Mouse (Mus musculus): ENCODE measurements at regions not wholly inside any gene's neighbourhood (a gene's known extent, or its start where the extent isn't known, plus 50 kb on each side); places are given as distances from the start of the nearest gene placed in this dataset.

DNA sequence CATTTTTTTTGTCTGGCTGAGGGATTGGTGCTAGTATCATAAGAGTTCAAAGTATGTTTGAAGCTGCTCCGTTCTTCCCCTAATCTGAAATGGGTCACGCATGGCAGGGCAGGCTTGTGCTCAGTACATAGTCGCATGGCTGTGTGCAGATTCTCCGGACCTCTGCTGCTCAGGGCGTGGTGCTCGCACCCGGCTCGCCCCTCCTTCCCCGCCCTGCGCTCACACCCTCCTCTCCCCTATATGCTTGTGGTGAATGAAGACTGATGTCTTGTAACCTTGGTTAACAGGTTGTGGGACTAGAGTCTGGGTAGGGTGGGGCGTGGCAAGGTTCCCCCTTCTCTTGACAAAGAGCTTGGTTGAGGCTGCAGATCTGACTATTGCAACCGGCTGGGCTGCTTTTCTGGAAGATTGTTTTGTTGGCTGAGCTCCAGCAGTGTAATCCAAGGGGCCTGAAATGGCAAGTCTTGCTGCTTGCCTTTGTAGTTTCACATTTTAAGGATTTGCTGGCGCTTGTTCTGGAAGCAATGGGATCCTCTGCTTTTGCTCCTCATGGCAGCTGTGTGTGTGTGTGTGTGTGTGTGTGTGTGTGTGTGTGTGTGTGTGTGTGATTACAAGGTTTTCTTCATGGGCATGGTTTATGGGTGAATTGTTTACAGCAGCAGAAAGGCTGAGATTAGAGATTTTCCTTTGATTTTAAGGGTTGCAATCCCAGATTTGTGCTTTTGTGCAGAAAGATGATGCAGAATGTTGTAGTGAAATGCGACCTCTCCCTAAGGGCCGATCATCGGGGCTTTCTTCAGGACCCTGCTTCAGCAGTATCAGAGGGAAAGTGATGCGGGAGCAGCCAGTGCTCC is 74.4 kb upstream of the Gm9887 start:
- no peak overlapping the region for H3K9ac ChIP-seq
- H3K27ac ChIP-seq: peak overlapping the region; percentile 68
- peaks cover 15% of the 10 kb centered on the region for H3K4me1 ChIP-seq
- H3K9me3 ChIP-seq (replicated peaks): no peaks in the 10 kb centered on the region
- no peaks in the 10 kb centered on the region for H3K36me3 ChIP-seq
- no peaks in the 10 kb centered on the region for H3K27me3 ChIP-seq
- 47% methylated on average over 17 of the region's 17 CpGs for WGBS
- peak overlapping the region; percentile 39 for H3K4me2 ChIP-seq (replicated peaks)
- peak; percentile 85 for ATAC-seq (ENCODE audit: low FRiP score)
- H3K4me3 ChIP-seq: no peak overlapping the region

DNA sequence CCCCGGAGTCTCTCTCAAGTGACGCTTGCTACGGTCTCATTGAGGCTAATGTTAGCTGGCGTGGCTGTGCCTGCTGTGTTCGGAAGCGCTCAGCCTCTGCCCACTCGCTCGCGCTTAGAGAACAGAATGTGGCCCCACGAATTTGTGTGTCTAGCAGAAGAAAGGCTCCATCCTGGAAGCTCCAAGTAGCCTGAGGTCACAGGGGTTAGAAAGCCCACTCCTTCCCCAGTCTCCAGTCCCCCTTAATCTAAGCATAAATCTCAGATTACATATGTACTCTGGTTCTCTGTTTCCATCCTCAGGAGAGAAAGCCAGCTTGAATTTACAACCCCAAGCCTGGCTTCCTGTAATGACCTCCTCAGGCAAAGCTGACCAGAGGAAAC is 73.8 kb upstream of the Gm9887 start:
- H3K4me2 ChIP-seq (replicated peaks): peak overlapping the region; percentile 39
- H3K27ac ChIP-seq: peak overlapping the region; percentile 68
- no peaks in the 10 kb centered on the region for H3K27me3 ChIP-seq
- 0 out of 2 replicates have a peak overlapping the region, but pooled peaks have one; percentile 32 for H3K9ac ChIP-seq
- no peaks in the 10 kb centered on the region for H3K9me3 ChIP-seq (replicated peaks)
- peak; percentile 61 for ATAC-seq (ENCODE audit: low FRiP score)
- H3K36me3 ChIP-seq: no peaks in the 10 kb centered on the region
- no peak overlapping the region for H3K4me3 ChIP-seq
- 14% methylated on average over 10 of the region's 10 CpGs for WGBS
- H3K4me1 ChIP-seq: peaks cover 15% of the 10 kb centered on the region

DNA sequence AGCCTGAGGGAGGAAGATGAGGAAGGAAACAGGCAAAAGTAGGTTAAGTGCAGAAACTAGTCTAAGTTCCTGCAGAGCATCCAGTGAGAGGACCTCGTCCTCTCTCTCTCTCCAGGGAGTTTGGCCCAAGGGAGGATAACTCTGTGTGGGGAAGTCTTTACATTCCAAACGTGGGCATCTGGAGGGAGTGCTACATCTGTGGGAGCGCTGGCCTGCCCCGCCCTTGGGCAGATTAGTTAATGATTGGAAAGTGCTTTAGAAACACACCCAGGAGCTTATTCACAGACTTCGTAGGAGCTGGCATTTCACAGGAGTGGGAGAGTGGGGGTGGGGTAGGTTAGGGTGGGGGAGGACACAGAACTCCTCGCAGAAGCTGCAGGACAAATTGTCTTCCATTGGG is 70.1 kb upstream of the Gm9887 start:
- ATAC-seq (ENCODE audit: low FRiP score): no peak
- no peaks in the 10 kb centered on the region for H3K9me3 ChIP-seq (replicated peaks)
- 25% methylated on average over 6 of the region's 6 CpGs for WGBS
- H3K4me3 ChIP-seq: no peak overlapping the region
- no peak overlapping the region for H3K4me2 ChIP-seq (replicated peaks)
- peaks cover 14% of the 10 kb centered on the region for H3K4me1 ChIP-seq
- no peak overlapping the region for H3K9ac ChIP-seq
- H3K36me3 ChIP-seq: no peaks in the 10 kb centered on the region
- H3K27ac ChIP-seq: no peak overlapping the region
- H3K27me3 ChIP-seq: no peaks in the 10 kb centered on the region

DNA sequence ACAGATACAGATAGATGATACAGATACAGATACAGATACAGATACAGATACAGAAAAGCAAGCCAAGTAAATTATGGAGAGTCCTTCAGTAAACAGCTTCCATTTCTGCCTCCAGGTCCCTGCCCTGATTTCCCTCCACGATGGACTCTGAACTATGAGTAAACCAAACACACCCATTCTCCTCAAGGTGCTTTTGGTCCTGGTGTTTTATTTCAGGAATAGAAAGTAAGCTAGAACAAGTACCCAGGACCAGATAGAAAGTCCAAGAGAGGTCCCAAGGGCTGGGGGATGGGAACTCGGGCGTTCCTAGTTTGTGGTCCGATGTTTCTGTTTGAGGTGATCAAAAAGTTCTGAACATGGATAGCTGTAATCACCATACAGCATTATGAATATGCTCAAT is 69.5 kb upstream of the Gm9887 start:
- Histone ChIP-seq H3K9me3 (replicated peaks) (no peaks in the 10 kb centered on the region), H3K4me2 (replicated peaks) (no peak overlapping the region), H3K4me1 (peaks cover 9% of the 10 kb centered on the region), H3K4me3 (no peak overlapping the region), H3K36me3 (no peaks in the 10 kb centered on the region), H3K27ac (no peak overlapping the region), H3K9ac (no peak overlapping the region), H3K27me3 (no peaks in the 10 kb centered on the region)
- no peak for ATAC-seq (ENCODE audit: low FRiP score)
- WGBS: 85% methylated on average over 4 of the region's 4 CpGs

DNA sequence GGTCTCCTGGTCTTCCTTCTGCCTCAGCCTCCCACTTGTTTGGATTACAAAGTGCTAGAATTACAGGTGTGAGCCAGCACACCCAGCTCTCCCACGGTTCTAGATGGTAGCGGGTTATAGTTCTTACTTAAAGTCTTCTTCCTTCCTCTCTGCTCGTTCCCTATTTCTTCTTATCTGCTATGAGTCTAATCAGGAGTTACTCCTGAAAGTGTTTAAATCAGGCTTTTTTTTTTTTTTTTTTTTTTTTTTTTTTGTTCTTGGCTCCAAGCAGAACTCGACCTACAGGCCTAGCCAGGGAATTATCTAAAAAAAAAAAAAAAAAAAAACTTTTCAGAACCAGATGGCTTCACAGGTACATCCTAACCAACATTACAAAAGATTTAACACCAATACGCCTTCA is 66.0 kb upstream of the Gm9887 start:
- 78% methylated on average over 5 of the region's 5 CpGs for WGBS
- H3K4me1 ChIP-seq: no peaks in the 10 kb centered on the region
- H3K27ac ChIP-seq: no peak overlapping the region
- H3K4me2 ChIP-seq (replicated peaks): no peak overlapping the region
- no peak for ATAC-seq (ENCODE audit: low FRiP score)
- H3K4me3 ChIP-seq: no peak overlapping the region
- 0 out of 2 replicates have a peak, but pooled peaks cover 5% of the 10 kb centered on the region for H3K9me3 ChIP-seq (replicated peaks)
- no peak overlapping the region for H3K9ac ChIP-seq
- no peaks in the 10 kb centered on the region for H3K27me3 ChIP-seq
- H3K36me3 ChIP-seq: no peaks in the 10 kb centered on the region

DNA sequence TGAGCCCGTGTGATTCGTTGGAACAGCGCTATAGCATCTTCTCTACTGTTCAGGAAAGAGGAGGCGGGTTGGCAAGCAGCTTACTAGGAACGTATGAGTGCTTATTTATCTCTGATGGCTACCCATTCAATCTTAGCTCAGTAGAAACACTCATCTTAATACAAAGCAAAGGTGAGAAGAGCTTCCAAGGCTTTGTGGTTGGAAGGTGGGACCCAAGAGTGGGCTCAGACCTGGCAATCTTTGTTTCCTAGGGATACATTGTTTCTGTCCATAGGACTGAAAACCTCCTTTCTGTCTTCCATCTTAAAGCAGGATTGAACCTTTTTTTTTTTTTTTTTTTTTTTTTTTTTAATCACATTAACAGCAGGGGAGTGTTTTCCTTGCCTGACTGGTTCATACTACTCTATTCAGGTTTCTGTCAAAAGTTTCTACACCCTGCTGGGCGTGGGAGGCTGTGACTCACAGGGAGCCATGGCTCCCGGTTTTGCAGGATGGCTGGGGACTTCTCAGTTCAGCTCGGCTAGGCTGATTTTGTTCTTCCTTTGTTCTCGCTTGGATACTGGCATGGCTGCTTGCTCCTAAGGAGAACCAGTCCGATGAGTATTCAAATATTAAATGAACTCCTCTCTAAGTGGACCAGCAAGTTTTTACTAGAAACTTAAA is 64.7 kb upstream of the Gm9887 start:
- no peak overlapping the region for H3K9ac ChIP-seq
- peak overlapping the region; percentile 23; the same call in 1 of the 2 replicates for H3K27ac ChIP-seq
- H3K4me3 ChIP-seq: no peak overlapping the region
- H3K9me3 ChIP-seq (replicated peaks): 0 out of 2 replicates have a peak, but pooled peaks cover 5% of the 10 kb centered on the region
- H3K4me1 ChIP-seq: no peaks in the 10 kb centered on the region
- H3K4me2 ChIP-seq (replicated peaks): no peak overlapping the region
- no peak for ATAC-seq (ENCODE audit: low FRiP score)
- H3K27me3 ChIP-seq: no peaks in the 10 kb centered on the region
- 22% methylated on average over 10 of the region's 10 CpGs for WGBS
- H3K36me3 ChIP-seq: no peaks in the 10 kb centered on the region

DNA sequence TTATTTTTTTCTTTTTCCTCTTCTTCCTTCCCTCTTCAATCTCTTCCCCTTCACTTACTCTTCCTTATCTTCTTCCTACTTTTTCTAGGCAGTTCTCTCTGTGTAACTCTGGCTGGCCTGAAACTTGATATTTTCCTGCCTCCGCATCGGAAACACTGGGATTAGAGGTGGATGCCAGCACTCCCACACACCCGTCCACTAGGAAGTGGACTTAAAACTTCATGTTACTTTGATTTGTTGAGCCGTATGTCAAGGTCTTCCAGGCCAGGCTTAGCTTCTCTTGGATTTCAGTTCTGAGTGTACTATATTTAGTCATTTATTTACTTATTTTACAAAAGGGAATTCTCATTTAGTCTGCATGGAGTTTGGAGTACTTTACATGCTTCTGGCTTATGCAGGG is 62.1 kb upstream of the Gm9887 start:
- H3K27ac ChIP-seq: no peak overlapping the region
- no peaks in the 10 kb centered on the region for H3K27me3 ChIP-seq
- no peak overlapping the region for H3K9ac ChIP-seq
- H3K9me3 ChIP-seq (replicated peaks): 0 out of 2 replicates have a peak, but pooled peaks cover 5% of the 10 kb centered on the region
- WGBS: 68% methylated on average over 4 of the region's 4 CpGs
- H3K4me1 ChIP-seq: no peaks in the 10 kb centered on the region
- no peak overlapping the region for H3K4me3 ChIP-seq
- H3K36me3 ChIP-seq: no peaks in the 10 kb centered on the region
- ATAC-seq (ENCODE audit: low FRiP score): no peak
- H3K4me2 ChIP-seq (replicated peaks): no peak overlapping the region

DNA sequence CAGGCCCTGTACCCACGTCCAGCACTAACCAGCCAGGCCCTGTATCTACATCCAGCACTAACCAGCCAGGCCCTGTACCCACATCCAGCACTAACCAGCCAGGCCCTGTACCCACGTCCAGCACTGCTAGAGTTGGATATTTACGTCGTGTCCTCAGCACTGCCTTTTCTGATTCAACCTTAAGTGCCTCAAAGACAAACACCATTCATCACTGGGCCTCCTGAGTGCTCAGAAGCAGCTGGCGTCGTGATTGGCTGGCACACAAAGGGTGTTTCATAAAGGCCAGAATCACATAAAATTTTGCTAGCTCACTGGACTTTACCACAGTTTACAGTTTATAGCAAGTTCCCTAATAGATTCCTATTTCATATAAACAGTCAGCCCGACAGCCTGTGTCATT is 59.8 kb upstream of the Gm9887 start:
- Histone ChIP-seq H3K27me3 (no peaks in the 10 kb centered on the region), H3K4me1 (0 out of 2 replicates have a peak, but pooled peaks cover 4% of the 10 kb centered on the region), H3K36me3 (no peaks in the 10 kb centered on the region), H3K9me3 (replicated peaks) (0 out of 2 replicates have a peak, but pooled peaks cover 5% of the 10 kb centered on the region), H3K9ac (no peak overlapping the region), H3K4me3 (no peak overlapping the region), H3K27ac (no peak overlapping the region), H3K4me2 (replicated peaks) (no peak overlapping the region)
- no peak for ATAC-seq (ENCODE audit: low FRiP score)
- WGBS: 45% methylated on average over 7 of the region's 7 CpGs

DNA sequence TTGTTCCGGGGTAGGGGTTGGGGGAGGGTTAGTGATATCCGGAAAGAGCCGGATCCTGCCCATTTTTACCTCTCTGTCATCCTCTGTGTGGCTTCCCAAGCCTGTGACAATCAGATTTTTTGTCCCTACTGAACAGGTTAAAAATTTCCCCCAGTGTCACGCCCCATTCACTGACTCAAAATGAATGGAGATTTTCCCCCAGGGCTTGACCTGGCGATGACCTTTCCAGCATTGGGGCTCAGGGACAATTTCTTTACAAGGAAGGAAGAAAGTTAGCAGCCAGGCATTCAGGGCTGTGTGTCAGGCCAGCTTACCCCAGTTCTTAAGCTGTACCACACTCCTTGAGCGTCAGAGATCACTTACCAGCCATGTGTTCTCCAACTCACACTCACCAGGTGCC is 55.9 kb upstream of the Gm9887 start:
- Histone ChIP-seq H3K27me3 (no peaks in the 10 kb centered on the region), H3K4me1 (peaks cover 10% of the 10 kb centered on the region), H3K9me3 (replicated peaks) (0 out of 2 replicates have a peak, but pooled peaks cover under 1% of the 10 kb centered on the region), H3K4me3 (no peak overlapping the region), H3K36me3 (no peaks in the 10 kb centered on the region), H3K9ac (no peak overlapping the region), H3K4me2 (replicated peaks) (no peak overlapping the region), H3K27ac (no peak overlapping the region)
- ATAC-seq (ENCODE audit: low FRiP score): no peak
- 36% methylated on average over 6 of the region's 6 CpGs for WGBS

DNA sequence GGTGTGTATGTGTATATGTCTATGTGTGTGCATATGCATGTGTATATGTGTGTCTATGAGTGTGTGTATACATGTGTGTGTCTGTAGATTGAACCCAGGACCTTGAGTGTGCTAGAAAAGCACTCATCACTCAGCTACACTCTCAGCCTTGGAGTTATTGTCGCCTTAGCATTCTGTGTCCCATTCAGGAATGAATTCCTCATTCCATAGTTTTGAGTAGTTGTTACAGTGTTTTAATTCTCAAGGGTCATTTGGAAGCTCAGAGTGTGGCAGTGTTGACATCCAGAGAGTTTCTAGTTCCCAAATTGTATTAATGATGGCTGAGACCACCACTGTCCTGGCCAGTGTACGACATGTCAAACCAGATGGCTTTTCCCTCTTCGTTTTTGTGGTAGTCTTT is 53.4 kb upstream of the Gm9887 start:
- WGBS: 90% methylated on average over 3 of the region's 3 CpGs
- 0 out of 2 replicates have a peak, but pooled peaks cover 8% of the 10 kb centered on the region for H3K9me3 ChIP-seq (replicated peaks)
- H3K4me3 ChIP-seq: no peak overlapping the region
- H3K27ac ChIP-seq: no peak overlapping the region
- no peaks in the 10 kb centered on the region for H3K27me3 ChIP-seq
- H3K4me1 ChIP-seq: peaks cover 10% of the 10 kb centered on the region
- no peak overlapping the region for H3K4me2 ChIP-seq (replicated peaks)
- no peak for ATAC-seq (ENCODE audit: low FRiP score)
- H3K9ac ChIP-seq: no peak overlapping the region
- no peaks in the 10 kb centered on the region for H3K36me3 ChIP-seq

DNA sequence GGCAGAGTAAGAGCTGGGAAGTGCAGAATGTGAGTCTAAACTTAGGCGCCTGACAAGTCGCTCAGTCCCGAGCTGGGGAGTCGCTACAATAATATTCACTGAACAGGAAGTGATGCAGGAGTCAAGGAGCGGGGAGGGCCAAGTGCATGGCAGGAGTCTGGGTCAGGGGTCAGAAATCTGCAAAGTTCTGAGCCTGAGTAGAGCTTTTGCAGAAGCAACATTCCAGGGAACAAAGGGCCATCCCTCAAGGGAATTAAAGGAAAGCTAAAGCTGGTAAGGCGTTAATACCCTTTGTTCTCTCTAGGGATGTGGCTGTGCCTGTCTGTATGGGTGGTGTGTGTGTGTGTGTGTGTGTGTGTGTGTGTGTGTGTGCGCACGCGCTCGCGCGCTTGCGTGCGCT is 52.7 kb upstream of the Gm9887 start:
- peaks cover 10% of the 10 kb centered on the region for H3K4me1 ChIP-seq
- no peaks in the 10 kb centered on the region for H3K27me3 ChIP-seq
- peak; percentile 29; the same call in 1 of the 2 replicates for ATAC-seq (ENCODE audit: low FRiP score)
- H3K9me3 ChIP-seq (replicated peaks): 0 out of 2 replicates have a peak, but pooled peaks cover 8% of the 10 kb centered on the region
- no peak overlapping the region for H3K9ac ChIP-seq
- H3K4me3 ChIP-seq: no peak overlapping the region
- no peak overlapping the region for H3K4me2 ChIP-seq (replicated peaks)
- no peaks in the 10 kb centered on the region for H3K36me3 ChIP-seq
- WGBS: 58% methylated on average over 14 of the region's 14 CpGs
- 0 out of 2 replicates have a peak overlapping the region, but pooled peaks have one; percentile 7 for H3K27ac ChIP-seq

Data from hindbrain, embryonic 12.5 days (tissue).